Mouse (Mus musculus) heart, postnatal 0 days (tissue): ENCODE measurements at regions not wholly inside any gene's neighbourhood (a gene's known extent, or its start where the extent isn't known, plus 50 kb on each side); places are given as distances from the start of the nearest gene placed in this dataset.
A peak's percentile ranks its signal among the peaks of the same experiment; 100 is the strongest.

Experiments used
- ATAC-seq: fragments of 200-750 bp; cut with Nextera tagmentation; 2 replicates; pipeline ENCODE4 v1.8.0; 2017; ENCODE audit warnings: low read depth, moderate number of reproducible peaks, moderate library complexity; ENCODE audit not compliant: insufficient read depth
- DNase-seq: peaks from one replicate; pipeline ENCODE4 v3.0.0-alpha.2; 2016; ENCODE audit warnings: low spot score
- H3K27ac ChIP-seq: fragments of 300-500 bp; sonication (generic); 2 replicates; pipeline ENCODE4 v1.5.1; 2014; ENCODE audit warnings: low read depth, mild to moderate bottlenecking
- H3K27me3 ChIP-seq: fragments of 300-500 bp; sonication (generic); 2 replicates; pipeline ENCODE4 v1.6.1; 2014; ENCODE audit warnings: low read length, mixed read lengths; ENCODE audit not compliant: control insufficient read depth, insufficient read depth
- H3K36me3 ChIP-seq: fragments of 300-500 bp; sonication (generic); replicated peaks from 2 replicates; pipeline ENCODE4 v1.6.1; 2014; ENCODE audit warnings: low read length, mixed read lengths; ENCODE audit not compliant: control insufficient read depth, insufficient read depth
- H3K4me1 ChIP-seq: fragments of 300-500 bp; sonication (generic); 2 replicates; pipeline ENCODE4 v1.6.1; 2014; ENCODE audit warnings: antibody characterized with exemption; ENCODE audit not compliant: control insufficient read depth, insufficient read depth
- H3K4me2 ChIP-seq: fragments of 300-500 bp; sonication (generic); 2 replicates; pipeline ENCODE4 v1.6.1; 2014; ENCODE audit warnings: low read depth, mild to moderate bottlenecking, low read length, moderate library complexity
- H3K4me3 ChIP-seq: fragments of 300-500 bp; sonication (generic); 2 replicates; pipeline ENCODE4 v1.5.1; 2014; ENCODE audit warnings: low read depth, low read length
- H3K9ac ChIP-seq: fragments of 300-500 bp; sonication (generic); replicated peaks from 2 replicates; pipeline ENCODE4 v1.6.1; 2014; ENCODE audit warnings: low read depth, low read length, mixed read lengths
- H3K9me3 ChIP-seq: fragments of 300-500 bp; sonication (generic); replicated peaks from 2 replicates; pipeline ENCODE4 v1.6.1; 2016; ENCODE audit warnings: low read length; ENCODE audit not compliant: control insufficient read depth
- CTCF ChIP-seq: IDR thresholded peaks from 2 replicates; pipeline ENCODE4 v1.5.1; 2016; ENCODE audit warnings: antibody characterized with exemption, control low read depth, low read depth
- EP300 ChIP-seq: IDR thresholded peaks from 2 replicates; pipeline ENCODE4 v1.6.1; 2016; ENCODE audit warnings: antibody characterized with exemption, low read depth
- WGBS: fragments of 180-500 bp; shearing (Covaris S2); extraction: QIAGEN DNeasy Blood & Tissue Kit; methylation state at CpG from one replicate; pipeline ENCODE4 v1.1.7; 2014; 5-methylcytosine and 5-hydroxymethylcytosine counted together

DNA sequence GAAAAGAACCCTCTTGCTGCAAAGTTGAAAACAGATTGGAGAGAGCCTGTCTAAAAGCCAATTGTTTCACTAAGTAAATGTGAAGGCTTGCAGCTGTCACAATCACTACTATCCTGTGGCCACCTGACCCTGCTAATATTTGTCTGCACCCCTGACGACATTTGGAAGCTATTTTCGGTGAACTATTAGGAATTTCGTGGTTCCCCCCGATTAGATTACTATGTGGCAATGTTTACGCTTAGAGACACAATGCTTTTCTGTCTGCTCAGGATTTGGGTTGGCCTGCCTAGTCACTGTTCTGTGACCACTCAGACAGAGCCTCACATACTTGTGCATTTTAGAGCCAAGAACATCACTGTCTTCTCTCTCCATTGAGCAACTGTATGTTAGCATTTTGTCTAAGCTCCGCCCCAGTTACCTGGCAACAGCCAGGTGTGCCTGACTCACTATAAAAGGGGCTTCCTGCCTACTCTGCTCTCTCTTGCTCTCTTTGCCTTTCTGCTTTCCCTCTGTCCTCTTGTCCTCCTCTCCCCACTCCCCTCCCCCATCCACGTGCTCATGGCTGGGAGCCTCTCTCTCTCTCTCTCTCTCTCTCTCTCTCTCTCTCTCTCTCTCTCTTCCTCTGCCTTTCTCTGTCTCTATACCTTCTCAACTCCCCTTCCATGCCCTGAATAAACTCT, 59.6 kb upstream of the Efna5 start:
- WGBS, result 37% methylated on average over 7 of the region's 7 CpGs

DNA sequence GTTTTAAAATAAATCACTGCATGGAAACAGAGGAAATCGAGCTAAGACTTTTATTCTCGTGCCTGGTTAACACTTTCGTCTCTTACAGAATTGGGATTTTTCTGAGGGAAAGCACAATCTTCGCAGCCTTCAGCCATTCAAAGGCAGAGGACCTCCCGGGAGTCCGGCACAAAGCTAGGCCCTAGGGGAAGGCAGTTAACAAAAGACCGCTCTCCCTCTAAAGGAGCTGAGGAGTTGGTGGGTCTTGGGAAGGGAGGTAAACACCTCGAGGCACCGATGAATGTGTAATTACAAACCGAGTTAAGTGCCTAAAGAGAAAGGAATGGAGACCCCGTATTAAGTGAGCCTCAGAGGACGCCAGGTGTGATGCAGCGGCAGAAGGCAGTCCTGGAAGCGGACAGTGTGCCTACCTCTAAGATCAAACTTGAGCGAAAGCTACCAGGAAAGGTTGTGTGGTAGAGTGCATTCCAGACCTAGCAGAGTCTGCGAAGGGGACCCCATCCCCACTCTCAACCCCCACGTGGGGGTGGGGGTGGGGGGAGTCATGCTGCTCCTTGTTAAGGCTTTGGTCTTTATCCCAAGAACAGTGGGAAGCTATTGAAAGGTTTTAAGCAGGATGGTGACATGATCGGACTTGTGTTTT, 58.9 kb upstream of the Efna5 start:
- Histone ChIP-seq H3K9ac (no peak overlapping the region), H3K36me3 (no peaks in the 10 kb centered on the region), H3K9me3 (no peaks in the 10 kb centered on the region), H3K27me3 (no peaks in the 10 kb centered on the region), H3K4me2 (peak overlapping the region; percentile 34), H3K27ac (no peak overlapping the region), H3K4me3 (no peak overlapping the region), H3K4me1 (0 out of 2 replicates have a peak, but pooled peaks cover 3% of the 10 kb centered on the region)
- DNase-seq (no peak), ATAC-seq (no peak)
- WGBS, result 38% methylated on average over 18 of the region's 18 CpGs
- TF ChIP-seq CTCF (no peak), EP300 (no peak)

More for the DNA sequence above, 59.6 kb upstream of the Efna5 start:
- Histone ChIP-seq H3K9ac (no peak overlapping the region), H3K36me3 (no peaks in the 10 kb centered on the region), H3K27me3 (no peaks in the 10 kb centered on the region), H3K4me2 (no peak overlapping the region), H3K4me3 (no peak overlapping the region), H3K27ac (no peak overlapping the region), H3K4me1 (0 out of 2 replicates have a peak, but pooled peaks cover 3% of the 10 kb centered on the region), H3K9me3 (no peaks in the 10 kb centered on the region)
- DNase-seq (peak; percentile 11), ATAC-seq (peak; percentile 41)
- TF ChIP-seq CTCF (no peak), EP300 (no peak)

DNA sequence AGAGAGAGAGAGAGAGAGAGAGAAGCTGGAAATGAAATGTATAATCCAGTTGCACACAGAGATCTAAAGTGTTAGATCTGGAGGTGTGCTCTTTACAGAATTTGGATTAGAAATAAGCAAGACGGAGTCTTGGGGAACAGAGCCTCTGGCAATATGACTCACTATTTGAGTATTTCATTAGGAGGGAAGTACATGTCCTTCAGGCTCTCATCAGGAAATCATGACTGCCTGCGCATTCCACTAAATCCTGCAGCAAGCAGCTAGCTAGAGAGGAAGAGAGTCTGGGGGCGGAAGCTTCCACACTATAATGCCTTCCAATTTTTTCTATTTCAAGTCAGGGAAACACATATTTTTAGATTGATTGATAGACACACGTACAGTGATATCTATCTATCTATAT, 58.1 kb upstream of the Efna5 start:
- H3K27ac ChIP-seq, result no peak overlapping the region
- TF ChIP-seq EP300, result no peak
- TF ChIP-seq CTCF, result no peak
- peak; percentile 49 for DNase-seq

More for the DNA sequence above, 58.1 kb upstream of the Efna5 start:
- Histone ChIP-seq H3K4me2 (no peak overlapping the region), H3K36me3 (no peaks in the 10 kb centered on the region), H3K4me3 (no peak overlapping the region), H3K27me3 (no peaks in the 10 kb centered on the region), H3K9ac (no peak overlapping the region), H3K4me1 (0 out of 2 replicates have a peak, but pooled peaks cover 3% of the 10 kb centered on the region), H3K9me3 (no peaks in the 10 kb centered on the region)
- WGBS, result 39% methylated on average over 4 of the region's 4 CpGs
- ATAC-seq, result no peak
